Mouse (Mus musculus) kidney, postnatal 36 days (tissue): ENCODE data around the gene Uox.

Source experiments
- DNase-seq, 2 experiments: peaks; one replicate each; pipeline ENCODE4 v3.0.0; 2021 to 2022; ENCODE audit warnings: mixed read lengths in 2 of 2

Uox gene

DNA sequence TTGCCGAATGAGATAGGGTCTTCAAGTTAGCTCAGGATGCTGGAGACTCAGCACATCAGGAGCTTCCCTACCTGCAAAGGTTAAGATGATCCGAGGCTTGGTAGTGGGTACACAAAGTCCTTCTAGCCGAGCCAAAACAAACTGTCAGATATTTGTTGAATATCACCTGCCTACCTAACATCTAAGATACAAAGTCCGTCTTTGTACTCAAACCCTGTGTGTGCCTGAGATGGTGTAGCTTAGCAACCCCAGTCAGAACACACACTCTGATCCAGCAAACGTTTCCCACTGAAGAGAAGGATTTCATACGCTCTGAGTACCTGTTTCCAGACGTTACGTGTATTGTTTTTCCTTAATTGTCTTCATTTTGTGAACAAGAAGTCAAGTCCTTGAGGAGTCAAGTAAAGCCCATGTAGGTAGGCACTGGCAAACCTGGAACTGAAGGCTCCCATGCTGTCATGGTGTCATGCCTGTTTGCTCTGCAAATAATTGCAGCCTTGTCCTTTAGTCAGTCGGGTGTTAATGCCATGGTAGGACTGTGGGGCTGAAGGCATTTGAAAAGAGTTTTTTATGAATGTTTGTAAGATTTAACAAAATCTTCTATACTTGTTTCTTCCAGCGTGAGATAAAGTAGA, at the start of gene Uox:
TSS of gene Uox (plus strand) at position 279 of the 635 bp plus-strand sequence.
- DNase-seq: no peak

- DNase-seq: peak; percentile 95
Observed at GRCm38 (mm10) chr3:146520798-146521651, 49.2 kb upstream of the Uox start, which contains the start of gene Rpf1. TSS of gene Rpf1 (minus strand) at chr3:146521429.

DNA sequence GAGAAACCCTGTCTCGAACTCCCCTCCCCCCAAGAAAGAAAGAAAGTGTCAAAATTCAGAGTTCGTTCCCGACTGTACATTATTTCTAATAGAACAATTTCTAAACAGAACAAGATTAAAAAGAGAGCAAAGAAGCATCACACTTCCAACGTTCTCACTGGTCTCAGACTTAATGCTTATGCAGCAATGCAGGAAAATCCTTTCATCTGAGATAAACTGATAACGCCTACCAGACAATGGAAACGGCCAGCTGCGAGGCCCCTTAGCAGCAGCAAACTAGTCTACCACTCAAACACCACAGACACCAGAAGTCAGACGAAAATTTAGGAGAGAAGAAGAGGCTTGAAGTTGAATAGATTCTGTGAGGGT, 48.6 kb upstream of the Uox start:
- no peak for DNase-seq

DNA sequence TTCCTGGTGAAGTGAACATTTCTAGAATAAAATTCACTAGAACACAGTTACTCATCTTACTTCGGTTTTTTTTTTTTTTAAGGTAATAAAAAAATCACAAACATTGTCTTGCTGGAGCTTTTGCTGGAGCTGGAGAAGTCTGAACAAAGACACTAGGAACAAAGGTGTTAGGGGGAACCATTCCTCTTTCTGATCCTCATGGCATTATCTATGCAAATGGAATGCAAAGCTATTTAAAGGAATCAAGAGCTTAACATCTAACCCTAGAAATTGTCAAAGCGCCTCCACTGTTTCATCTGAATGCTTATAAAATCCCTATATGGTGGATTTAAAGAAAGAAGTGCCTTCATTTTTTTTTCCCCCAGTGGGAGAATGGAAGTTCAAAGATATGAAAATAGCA, 41.9 kb upstream of the Uox start:
- no peak for DNase-seq

GRCm38 (mm10) chr3:146534986-146535385, 35.2 kb upstream of the Uox start:
- no peak for DNase-seq

GRCm38 (mm10) chr3:146540521-146541273, 29.5 kb upstream of the Uox start:
- DNase-seq: peak; percentile 37 to 54

DNA sequence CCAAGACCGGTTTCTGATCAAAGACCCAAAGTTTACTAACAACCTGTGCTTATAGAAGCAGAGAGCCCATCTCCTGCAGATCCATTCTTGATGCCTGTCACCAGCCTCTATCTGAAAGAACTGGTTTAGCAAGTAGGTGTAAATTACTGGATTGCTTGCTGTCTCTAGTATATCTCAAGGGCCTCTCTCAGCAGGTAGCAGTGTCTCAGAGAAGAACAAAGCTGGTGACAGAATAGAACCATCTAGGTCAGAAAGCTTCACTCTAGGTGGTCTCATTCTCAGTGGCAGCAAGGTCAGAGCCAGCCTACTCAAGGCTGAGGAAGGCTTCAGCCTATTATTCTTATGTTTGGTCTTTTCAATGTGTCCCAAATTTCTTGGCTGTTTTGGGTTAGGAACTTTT, 26.6 kb upstream of the Uox start:
- DNase-seq: no peak

DNA sequence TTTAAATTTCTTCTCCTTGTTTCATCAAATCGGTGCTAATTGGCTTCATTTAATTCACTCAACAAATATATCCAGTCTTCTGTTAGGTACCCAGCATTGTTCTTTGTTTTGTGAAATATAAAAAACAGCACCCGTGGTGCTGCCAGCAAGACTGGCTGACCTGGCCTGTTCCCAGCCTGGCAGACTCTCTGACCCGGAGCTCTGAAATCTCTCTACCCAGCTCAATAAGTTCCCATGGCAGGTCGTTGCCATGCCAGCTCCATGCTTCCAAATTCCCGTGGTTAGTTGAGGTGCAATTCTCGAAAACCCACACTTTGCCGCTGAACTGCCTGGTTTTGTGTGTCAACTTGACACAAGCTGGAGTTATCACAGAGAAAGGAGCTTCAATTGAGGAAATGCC, 15.4 kb upstream of the Uox start:
- DNase-seq: no peak

- DNase-seq: no peak
Observed at GRCm38 (mm10) chr3:146556567-146556966, 13.7 kb upstream of the Uox start.

DNA sequence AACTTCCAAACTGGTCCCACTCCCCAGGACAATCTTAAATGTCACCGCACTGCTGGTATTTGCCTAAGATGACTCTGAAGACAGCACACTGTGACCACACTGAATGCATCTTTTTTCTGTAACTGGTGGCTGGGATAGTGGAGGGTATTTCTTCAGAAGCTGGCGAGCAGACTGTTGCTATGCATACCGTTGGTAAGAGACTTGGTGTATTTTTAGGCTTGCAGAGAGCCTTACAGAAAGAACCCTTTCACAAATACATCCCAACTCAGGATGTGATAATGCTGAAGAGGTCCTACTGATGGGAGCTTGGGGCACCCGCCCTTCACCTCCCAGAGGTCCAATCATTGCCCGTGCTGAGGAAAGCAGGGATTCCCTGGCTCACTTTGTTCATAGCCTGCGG, 12.7 kb upstream of the Uox start:
- DNase-seq: no peak

GRCm38 (mm10) chr3:146562936-146563335, 7.3 kb upstream of the Uox start:
- no peak for DNase-seq

- DNase-seq: peak; percentile 59 to 90
Observed at GRCm38 (mm10) chr3:146564268-146565064, 5.8 kb upstream of the Uox start.

GRCm38 (mm10) chr3:146565065-146565411, 5.2 kb upstream of the Uox start:
- DNase-seq: no peak

- no peak for DNase-seq
Observed at GRCm38 (mm10) chr3:146567366-146567765, 2.9 kb upstream of the Uox start.

DNA sequence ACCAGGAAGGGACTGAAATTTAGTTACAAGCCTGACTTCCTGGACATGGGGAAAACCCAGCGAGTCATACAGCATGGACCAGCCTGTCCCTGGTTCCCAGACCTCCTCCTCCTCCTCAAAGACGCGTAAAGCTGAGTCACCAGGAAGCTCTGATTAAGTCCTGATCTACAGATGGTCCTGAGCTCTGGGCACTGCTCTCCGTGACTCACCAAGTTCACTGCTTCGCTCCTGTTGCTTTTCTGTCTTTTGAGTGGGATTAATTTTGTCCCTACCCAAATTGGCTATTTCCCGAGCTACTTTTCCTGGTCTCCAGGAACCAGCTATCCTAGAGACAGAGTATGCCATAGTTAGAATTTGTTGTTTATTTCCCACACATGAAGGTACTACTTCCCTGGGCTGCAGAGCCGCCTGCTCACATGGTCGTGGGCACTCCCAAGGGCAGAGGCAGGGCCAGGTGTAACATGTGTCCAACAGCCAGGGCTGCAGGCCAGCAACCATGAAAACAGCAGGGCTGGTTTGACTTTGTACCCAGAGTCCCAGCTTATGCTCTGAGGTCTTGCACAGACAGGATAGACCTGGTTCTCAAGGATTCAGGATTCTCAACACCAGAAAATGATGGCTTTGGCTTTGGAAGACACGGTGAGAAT, 2.2 kb upstream of the Uox start:
- DNase-seq: peak; percentile 48 to 63

- no peak for DNase-seq
Observed at GRCm38 (mm10) chr3:146569594-146569993, 632 bp upstream of the Uox start.

DNA sequence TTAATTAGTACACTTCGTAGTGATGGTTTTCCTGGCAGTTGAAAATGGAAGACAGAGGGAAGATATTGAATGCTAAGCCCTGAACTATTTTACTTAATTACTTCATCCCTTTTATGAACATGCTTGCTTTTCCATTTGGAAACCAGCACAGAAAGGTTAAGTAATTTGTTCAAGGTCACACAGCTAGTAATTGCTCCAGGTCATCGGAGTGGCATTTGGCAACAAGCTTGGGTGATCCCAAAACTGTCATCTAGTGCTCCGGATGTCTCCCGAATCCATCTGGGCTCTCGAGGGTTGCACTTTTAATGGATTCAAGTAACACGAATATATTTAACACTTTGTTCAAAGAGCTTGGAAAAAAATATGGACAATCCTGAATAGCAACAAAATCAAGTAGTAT, 713 bp downstream of the Uox start:
- no peak for DNase-seq

GRCm38 (mm10) chr3:146571341-146571740, 1.1 kb downstream of the Uox start:
- DNase-seq: no peak

DNA sequence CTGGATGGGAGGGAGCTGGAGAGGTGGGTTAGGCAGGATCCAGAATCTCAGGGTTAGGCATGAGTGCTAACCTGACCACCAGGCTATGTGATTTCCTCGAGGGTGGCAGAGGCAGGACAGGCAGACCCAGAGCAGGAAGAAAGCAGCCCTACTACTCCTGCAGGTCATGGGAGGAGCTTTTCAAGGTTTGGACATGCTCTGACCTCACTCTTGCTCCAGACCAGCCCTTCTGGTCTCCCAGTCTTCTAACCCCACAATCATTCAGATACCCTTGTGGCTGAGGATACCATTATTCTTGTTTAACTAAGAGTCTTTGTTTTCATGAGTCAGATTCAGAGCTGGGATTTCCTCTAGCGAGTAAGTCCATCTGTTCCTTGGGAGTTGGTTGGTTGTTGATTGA, 7.4 kb downstream of the Uox start:
- no peak for DNase-seq

DNA sequence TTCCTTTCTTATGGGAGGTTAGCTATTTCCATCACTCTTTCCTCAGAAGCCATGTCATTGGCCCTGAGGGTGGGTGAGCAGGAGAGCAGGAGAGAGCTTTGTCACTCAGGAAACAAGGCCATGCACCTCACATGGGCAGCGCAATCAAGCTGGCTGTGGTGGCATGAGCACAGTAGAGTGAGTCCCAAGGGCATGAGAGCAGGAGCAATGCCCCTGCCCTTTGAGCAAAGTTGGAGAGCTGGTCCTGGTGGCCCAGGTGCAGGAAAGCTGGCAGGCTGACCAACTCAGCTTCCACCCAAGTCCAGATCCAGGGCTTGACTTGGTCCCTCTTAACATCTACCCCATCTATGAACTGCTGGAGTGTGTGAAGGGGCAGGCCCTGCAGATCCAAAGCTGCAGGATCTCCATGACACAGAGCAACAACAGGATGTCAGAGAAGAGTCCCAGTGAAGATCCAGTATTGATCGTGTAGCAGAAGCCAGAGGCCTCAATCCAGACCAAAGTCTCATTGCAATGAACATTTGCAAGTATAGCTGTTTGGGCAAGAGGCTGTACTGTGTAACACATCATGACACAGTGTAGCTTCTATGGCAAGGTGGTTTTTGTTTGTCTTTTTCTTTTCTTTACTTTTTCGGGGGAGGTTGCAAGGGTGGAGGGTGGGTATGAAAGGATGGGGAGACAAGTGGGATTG, 10.0 kb downstream of the Uox start:
- DNase-seq: no peak

DNA sequence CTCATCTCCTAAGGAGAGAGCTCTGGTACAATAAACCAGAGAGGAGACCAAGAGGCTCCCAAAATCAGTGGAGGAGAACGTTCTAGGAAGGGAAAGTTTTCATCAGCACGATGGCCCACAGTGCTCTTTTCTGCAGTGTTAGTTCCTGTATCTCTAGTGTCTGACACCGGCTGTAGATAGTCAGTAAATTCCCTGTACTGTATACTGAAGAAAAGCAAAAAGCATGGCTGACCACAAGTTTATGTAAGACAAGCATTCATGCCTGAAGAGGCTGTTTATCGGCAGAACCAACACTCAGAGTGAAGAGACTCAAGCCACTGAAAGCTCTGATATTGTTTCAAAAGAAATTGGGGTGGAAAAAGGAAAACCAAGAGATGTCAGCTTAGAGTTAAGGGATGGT, 13.3 kb downstream of the Uox start:
- no peak for DNase-seq

- no peak for DNase-seq
Observed at GRCm38 (mm10) chr3:146583908-146584307, 13.7 kb downstream of the Uox start.
